Mouse (Mus musculus): ENCODE measurements at regions not wholly inside any gene's neighbourhood (a gene's known extent, or its start where the extent isn't known, plus 50 kb on each side); places are given as distances from the start of the nearest gene placed in this dataset.

GRCm38 (mm10) chr14:54023552-54023951 lies 230.4 kb downstream of the Dad1 start:
- no peak for TF ChIP-seq CTCF (IDR thresholded peaks at IDR 0.05; ENCODE audit: low read depth)
- TF ChIP-seq EP300 (IDR thresholded peaks at IDR 0.05; ENCODE audit: low read depth) = no peak
- no peaks in the 10 kb centered on the region for H3K9me3 ChIP-seq (ENCODE audit: low read length)
- WGBS (ENCODE audit: insufficient replicate concordance) = 70% methylated on average over 4 of the region's 4 CpGs
- no peak overlapping the region for H3K9ac ChIP-seq (replicated peaks)
- H3K4me1 ChIP-seq (ENCODE audit: insufficient read depth) = no peaks in the 10 kb centered on the region
- ATAC-seq (no peak), DNase-seq (no peak)
- no peaks in the 10 kb centered on the region for H3K36me3 ChIP-seq (replicated peaks; ENCODE audit: insufficient read depth, low read length)
- H3K4me3 ChIP-seq (ENCODE audit: low read depth, low read length) = no peak overlapping the region
- no peaks in the 10 kb centered on the region for H3K27me3 ChIP-seq (ENCODE audit: insufficient read depth, low read length)
- H3K4me2 ChIP-seq (ENCODE audit: low read depth, low read length) = no peak overlapping the region
- H3K27ac ChIP-seq (ENCODE audit: low read depth) = no peak overlapping the region

- H3K27me3 ChIP-seq (ENCODE audit: insufficient read depth, low read length) = no peaks in the 10 kb centered on the region
- ATAC-seq = no peak
- H3K27ac ChIP-seq (ENCODE audit: low read depth) = no peak overlapping the region
- no peaks in the 10 kb centered on the region for H3K9me3 ChIP-seq (ENCODE audit: low read length)
- no peak overlapping the region for H3K4me3 ChIP-seq (ENCODE audit: low read depth, low read length)
- no peaks in the 10 kb centered on the region for H3K36me3 ChIP-seq (replicated peaks; ENCODE audit: insufficient read depth, low read length)
- DNase-seq = no peak
- H3K4me1 ChIP-seq (ENCODE audit: insufficient read depth) = no peaks in the 10 kb centered on the region
- TF ChIP-seq CTCF (IDR thresholded peaks at IDR 0.05; ENCODE audit: low read depth) (no peak), EP300 (IDR thresholded peaks at IDR 0.05; ENCODE audit: low read depth) (no peak)
- H3K9ac ChIP-seq (replicated peaks) = no peak overlapping the region
- 80% methylated on average over 6 of the region's 6 CpGs for WGBS (ENCODE audit: insufficient replicate concordance)
- H3K4me2 ChIP-seq (ENCODE audit: low read depth, low read length) = no peak overlapping the region
These were observed 232.5 kb downstream of the Dad1 start for GRCm38 (mm10) chr14:54021443-54021842.

GRCm38 (mm10) chr14:54014628-54015027 lies 239.3 kb downstream of the Dad1 start:
- ATAC-seq = no peak
- H3K4me2 ChIP-seq (ENCODE audit: low read depth, low read length) = no peak overlapping the region
- H3K4me3 ChIP-seq (ENCODE audit: low read depth, low read length) = no peak overlapping the region
- H3K4me1 ChIP-seq (ENCODE audit: insufficient read depth) = no peaks in the 10 kb centered on the region
- WGBS (ENCODE audit: insufficient replicate concordance) = 81% methylated on average over 10 of the region's 10 CpGs
- H3K27ac ChIP-seq (ENCODE audit: low read depth) = no peak overlapping the region
- H3K27me3 ChIP-seq (ENCODE audit: insufficient read depth, low read length) = no peaks in the 10 kb centered on the region
- no peak for TF ChIP-seq CTCF (IDR thresholded peaks at IDR 0.05; ENCODE audit: low read depth)
- no peak for TF ChIP-seq EP300 (IDR thresholded peaks at IDR 0.05; ENCODE audit: low read depth)
- no peaks in the 10 kb centered on the region for H3K36me3 ChIP-seq (replicated peaks; ENCODE audit: insufficient read depth, low read length)
- H3K9me3 ChIP-seq (ENCODE audit: low read length) = no peaks in the 10 kb centered on the region
- H3K9ac ChIP-seq (replicated peaks) = no peak overlapping the region
- DNase-seq = no peak

- H3K9ac ChIP-seq (replicated peaks) = no peak overlapping the region
These were observed 251.8 kb downstream of the Dad1 start for GRCm38 (mm10) chr14:54002083-54002482.

GRCm38 (mm10) chr14:54000527-54000926 lies 253.4 kb downstream of the Dad1 start:
- Histone ChIP-seq H3K4me2 (ENCODE audit: low read depth, low read length) (no peak overlapping the region), H3K4me1 (ENCODE audit: insufficient read depth) (no peaks in the 10 kb centered on the region), H3K9ac (replicated peaks) (no peak overlapping the region), H3K4me3 (ENCODE audit: low read depth, low read length) (no peak overlapping the region), H3K36me3 (replicated peaks; ENCODE audit: insufficient read depth, low read length) (no peaks in the 10 kb centered on the region), H3K27me3 (ENCODE audit: insufficient read depth, low read length) (no peaks in the 10 kb centered on the region), H3K9me3 (ENCODE audit: low read length) (no peaks in the 10 kb centered on the region), H3K27ac (ENCODE audit: low read depth) (no peak overlapping the region)
- peak; percentile 16; the same call in 1 of the 2 replicates for TF ChIP-seq CTCF (IDR thresholded peaks at IDR 0.05; ENCODE audit: low read depth)
- no peak for TF ChIP-seq EP300 (IDR thresholded peaks at IDR 0.05; ENCODE audit: low read depth)
- WGBS (ENCODE audit: insufficient replicate concordance) = 63% methylated on average over 5 of the region's 5 CpGs
- no peak for ATAC-seq
- no peak for DNase-seq

More at GRCm38 (mm10) chr14:54002083-54002482, 251.8 kb downstream of the Dad1 start:
- Histone ChIP-seq H3K27me3 (ENCODE audit: insufficient read depth, low read length) (no peaks in the 10 kb centered on the region), H3K27ac (ENCODE audit: low read depth) (no peak overlapping the region), H3K4me1 (ENCODE audit: insufficient read depth) (no peaks in the 10 kb centered on the region), H3K36me3 (replicated peaks; ENCODE audit: insufficient read depth, low read length) (no peaks in the 10 kb centered on the region), H3K4me3 (ENCODE audit: low read depth, low read length) (no peak overlapping the region), H3K4me2 (ENCODE audit: low read depth, low read length) (no peak overlapping the region), H3K9me3 (ENCODE audit: low read length) (no peaks in the 10 kb centered on the region)
- ATAC-seq = no peak
- no peak for DNase-seq
- WGBS (ENCODE audit: insufficient replicate concordance) = 80% methylated on average over 1 of the region's 1 CpGs
- TF ChIP-seq CTCF (IDR thresholded peaks at IDR 0.05; ENCODE audit: low read depth) (no peak), EP300 (IDR thresholded peaks at IDR 0.05; ENCODE audit: low read depth) (no peak)

- Histone ChIP-seq H3K4me3 (ENCODE audit: low read depth, low read length) (no peak overlapping the region), H3K9me3 (ENCODE audit: low read length) (no peaks in the 10 kb centered on the region), H3K4me2 (ENCODE audit: low read depth, low read length) (no peak overlapping the region), H3K27me3 (ENCODE audit: insufficient read depth, low read length) (no peaks in the 10 kb centered on the region), H3K27ac (ENCODE audit: low read depth) (no peak overlapping the region), H3K9ac (replicated peaks) (no peak overlapping the region), H3K4me1 (ENCODE audit: insufficient read depth) (no peaks in the 10 kb centered on the region), H3K36me3 (replicated peaks; ENCODE audit: insufficient read depth, low read length) (no peaks in the 10 kb centered on the region)
- 42% methylated on average over 2 of the region's 2 CpGs for WGBS (ENCODE audit: insufficient replicate concordance)
- DNase-seq (no peak), ATAC-seq (no peak)
- TF ChIP-seq CTCF (IDR thresholded peaks at IDR 0.05; ENCODE audit: low read depth) (no peak), EP300 (IDR thresholded peaks at IDR 0.05; ENCODE audit: low read depth) (no peak)
These were observed 260.5 kb downstream of the Dad1 start for GRCm38 (mm10) chr14:53993427-53993826.
